Mouse (Mus musculus) embryonic facial prominence, embryonic 12.5 days (tissue): ENCODE data around the gene Top2a. TPM values are rescaled to one million over a fixed set of nuclear protein-coding genes. Genes with fewer than 3 reads are reported as not detected.

Source experiments
- ATAC-seq: fragments of 200-750 bp; cut with Nextera tagmentation; 2 replicates; pipeline ENCODE4 v1.8.0; 2017; ENCODE audit not compliant: insufficient number of reproducible peaks, insufficient read depth, low FRiP score, low TSS enrichment
- H3K27ac ChIP-seq: fragments of 300-500 bp; sonication (generic); 2 replicates; pipeline ENCODE4 v1.5.1; 2016; ENCODE audit warnings: mild to moderate bottlenecking
- H3K27me3 ChIP-seq: fragments of 300-500 bp; sonication (generic); 2 replicates; pipeline ENCODE4 v1.6.1; 2016; ENCODE audit warnings: mild to moderate bottlenecking, moderate library complexity
- H3K36me3 ChIP-seq: fragments of 300-500 bp; sonication (generic); 2 replicates; pipeline ENCODE4 v1.6.1; 2016; ENCODE audit warnings: mild to moderate bottlenecking
- H3K4me1 ChIP-seq: fragments of 300-500 bp; sonication (generic); 2 replicates; pipeline ENCODE4 v1.6.1; 2016
- H3K4me2 ChIP-seq: fragments of 300-500 bp; sonication (generic); replicated peaks from 2 replicates; pipeline ENCODE4 v1.6.1; 2016; ENCODE audit warnings: mild to moderate bottlenecking, moderate library complexity
- H3K4me3 ChIP-seq: fragments of 300-500 bp; sonication (generic); 2 replicates; pipeline ENCODE4 v1.5.1; 2016; ENCODE audit warnings: mild to moderate bottlenecking
- H3K9ac ChIP-seq: fragments of 300-500 bp; sonication (generic); 2 replicates; pipeline ENCODE4 v1.6.1; 2016; ENCODE audit warnings: mild to moderate bottlenecking, moderate library complexity
- H3K9me3 ChIP-seq: fragments of 300-500 bp; sonication (generic); 2 replicates; pipeline ENCODE4 v1.6.1; 2016; ENCODE audit warnings: mild to moderate bottlenecking, moderate library complexity
- WGBS: fragments of 180-500 bp; shearing (Covaris S2); methylation state at CpG from one replicate; pipeline ENCODE4 v1.1.7; 2016; 5-methylcytosine and 5-hydroxymethylcytosine counted together
- polyA plus RNA-seq: library from polyadenylated mRNA; unstranded; fragments of >200 nt; fragmentation: Nextera tagmentation; extraction: Ambion mirVana; gene quantifications from 2 replicates; pipeline ENCODE4 v1.2.1, GENCODE M21; 2016

Top2a gene
- polyA plus RNA-seq, result 288 and 289 TPM in 2 replicates

GRCm38 (mm10) chr11:99023500-99024467 is at the start of gene Top2a:
Top2a (minus strand) TSS chr11:99024189.
- Histone ChIP-seq H3K27me3 (no peaks in the 10 kb centered on the region), H3K27ac (peak within 1 kb of the TSS; percentile 79), H3K36me3 (peaks cover 30% of the 10 kb centered on the region), H3K4me2 (peak within 1 kb of the TSS; percentile 65), H3K9me3 (no peaks in the 10 kb centered on the region), H3K4me3 (peak within 1 kb of the TSS; percentile 81), H3K4me1 (peaks cover 14% of the 10 kb centered on the region; the same call in 1 of the 2 replicates), H3K9ac (peak within 1 kb of the TSS; percentile 86)
- ATAC-seq, result peak; percentile 77
- WGBS, result under 1% methylated on average over 54 of the region's 54 CpGs

DNA sequence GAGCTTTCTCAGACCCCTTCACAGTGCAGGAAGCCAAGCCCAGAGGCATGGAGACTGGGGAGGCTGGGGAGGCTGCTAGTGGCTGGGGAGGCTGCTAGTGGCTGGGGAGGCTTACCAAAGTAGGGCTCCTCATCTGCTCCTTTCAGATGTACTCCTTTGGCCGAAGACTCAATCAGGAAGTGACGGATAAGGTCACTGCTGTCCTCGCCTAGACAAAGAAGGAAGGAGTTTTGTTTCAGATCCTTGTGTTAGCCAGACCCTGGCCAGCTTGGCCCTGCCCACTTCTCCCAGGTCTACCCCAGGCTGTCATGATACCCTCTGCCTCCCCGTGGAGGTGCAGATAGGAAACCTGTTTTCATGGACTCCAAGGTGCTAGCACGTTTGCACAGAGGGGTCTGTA is 49.8 kb upstream of the Top2a start:
- no peak overlapping the region for H3K4me2 ChIP-seq
- H3K27ac ChIP-seq, result peak overlapping the region; percentile 94
- peaks cover 67% of the 10 kb centered on the region for H3K4me1 ChIP-seq
- H3K36me3 ChIP-seq, result no peaks in the 10 kb centered on the region
- no peak for ATAC-seq
- H3K4me3 ChIP-seq, result no peak overlapping the region
- H3K9me3 ChIP-seq, result no peaks in the 10 kb centered on the region
- no peaks in the 10 kb centered on the region for H3K27me3 ChIP-seq
- WGBS, result 52% methylated on average over 5 of the region's 5 CpGs
- no peak overlapping the region for H3K9ac ChIP-seq

DNA sequence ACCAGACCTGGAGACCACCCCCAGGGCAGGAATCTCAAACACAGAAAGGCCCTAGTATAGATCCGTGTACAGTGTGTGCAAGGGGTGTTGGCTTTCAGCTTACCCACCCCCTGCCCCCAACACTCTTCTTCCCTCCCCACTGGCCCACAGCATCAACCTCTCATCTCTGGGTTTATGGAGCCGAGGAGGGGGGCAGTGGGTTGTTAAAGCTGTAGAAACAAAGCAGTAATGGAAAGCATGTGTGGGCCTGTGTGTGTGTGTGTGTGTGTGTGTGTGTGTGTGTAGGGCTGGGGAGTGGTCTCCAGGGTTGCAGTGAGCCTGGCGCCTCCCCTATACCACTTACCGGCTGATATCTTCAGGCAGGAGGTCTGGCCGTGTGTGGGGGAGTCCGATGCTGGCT is 47.9 kb upstream of the Top2a start:
- H3K9me3 ChIP-seq, result no peaks in the 10 kb centered on the region
- peak; percentile 94 for ATAC-seq
- no peak overlapping the region for H3K9ac ChIP-seq
- H3K27me3 ChIP-seq, result no peaks in the 10 kb centered on the region
- no peaks in the 10 kb centered on the region for H3K36me3 ChIP-seq
- H3K4me2 ChIP-seq, result peak overlapping the region; percentile 18
- peak overlapping the region; percentile 94 for H3K27ac ChIP-seq
- WGBS, result 4% methylated on average over 6 of the region's 6 CpGs
- H3K4me3 ChIP-seq, result no peak overlapping the region
- peaks cover 58% of the 10 kb centered on the region for H3K4me1 ChIP-seq

DNA sequence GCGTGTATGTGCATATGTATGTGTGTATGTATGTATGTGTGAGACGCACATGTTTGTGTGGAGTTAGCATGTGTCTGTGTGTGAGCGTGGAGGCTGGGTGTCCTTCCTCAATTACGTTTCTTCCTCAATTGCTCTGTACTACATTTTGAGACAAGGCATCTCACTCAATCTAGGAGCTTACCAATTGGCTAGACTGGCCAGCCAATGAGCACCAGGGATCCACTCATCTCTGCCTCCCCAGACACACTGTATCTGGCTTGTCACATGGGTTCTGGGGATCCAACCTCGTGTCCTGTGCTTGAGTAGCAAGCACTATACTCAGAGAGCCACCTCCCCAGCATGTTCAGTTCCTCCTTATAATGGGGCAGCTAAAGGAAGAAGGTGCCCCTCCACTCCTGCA is 44.5 kb upstream of the Top2a start:
- no peak overlapping the region for H3K27ac ChIP-seq

DNA sequence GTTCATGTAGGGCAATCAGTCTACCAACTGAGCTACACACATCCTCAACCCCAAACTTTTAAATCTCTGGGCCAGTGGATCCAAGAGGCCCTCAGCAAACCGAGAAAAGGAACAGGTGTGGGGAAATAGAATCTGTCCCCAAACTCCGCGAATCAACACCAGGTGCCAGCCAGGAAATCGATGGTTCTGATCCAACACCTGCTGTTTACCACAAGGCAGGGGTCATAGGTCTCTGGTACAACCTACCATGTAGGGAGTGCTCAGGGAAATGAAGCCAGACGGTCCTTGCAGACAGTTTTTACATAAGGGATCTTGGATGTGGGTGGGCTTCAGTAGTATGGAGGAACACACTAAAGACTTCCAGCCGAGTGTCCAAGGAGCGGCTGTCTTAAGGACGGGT is 43.6 kb upstream of the Top2a start:
- Histone ChIP-seq H3K27me3 (no peaks in the 10 kb centered on the region), H3K36me3 (no peaks in the 10 kb centered on the region), H3K9ac (no peak overlapping the region), H3K4me1 (peaks cover 48% of the 10 kb centered on the region), H3K4me2 (no peak overlapping the region), H3K27ac (no peak overlapping the region), H3K4me3 (no peak overlapping the region), H3K9me3 (no peaks in the 10 kb centered on the region)
- 80% methylated on average over 8 of the region's 8 CpGs for WGBS
- no peak for ATAC-seq

More for the DNA sequence above, 44.5 kb upstream of the Top2a start:
- 84% methylated on average over 5 of the region's 5 CpGs for WGBS
- peaks cover 49% of the 10 kb centered on the region for H3K4me1 ChIP-seq
- no peak for ATAC-seq
- no peak overlapping the region for H3K4me2 ChIP-seq
- no peak overlapping the region for H3K9ac ChIP-seq
- H3K27me3 ChIP-seq, result no peaks in the 10 kb centered on the region
- H3K9me3 ChIP-seq, result no peaks in the 10 kb centered on the region
- H3K36me3 ChIP-seq, result no peaks in the 10 kb centered on the region
- H3K4me3 ChIP-seq, result no peak overlapping the region

DNA sequence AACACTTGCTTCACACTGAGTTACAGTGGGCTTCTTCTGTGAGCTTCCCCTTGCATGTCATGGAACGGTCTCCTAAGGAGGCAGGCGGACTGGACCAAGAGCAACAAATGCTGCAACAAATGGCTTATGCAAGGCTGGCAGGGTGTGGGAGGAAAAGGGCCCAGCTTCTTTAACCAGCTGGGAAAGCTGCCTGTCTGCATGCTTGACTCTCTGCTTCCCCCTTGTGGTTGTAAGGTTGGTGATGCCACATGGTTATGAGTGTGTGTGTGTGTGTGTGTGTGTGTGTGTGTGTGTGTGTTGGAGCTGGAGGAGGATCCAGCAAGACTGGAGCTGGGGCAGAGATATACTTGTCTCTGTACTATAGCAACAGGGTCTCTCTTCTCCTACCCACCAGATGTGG is 42.0 kb upstream of the Top2a start:
- Histone ChIP-seq H3K9me3 (no peaks in the 10 kb centered on the region), H3K27me3 (no peaks in the 10 kb centered on the region), H3K4me3 (no peak overlapping the region), H3K4me2 (no peak overlapping the region), H3K9ac (no peak overlapping the region), H3K27ac (peak overlapping the region; percentile 38; the same call in 1 of the 2 replicates), H3K4me1 (peaks cover 32% of the 10 kb centered on the region), H3K36me3 (no peaks in the 10 kb centered on the region)
- 11% methylated on average over 2 of the region's 2 CpGs for WGBS
- ATAC-seq, result 0 out of 2 replicates have a peak, but pooled peaks have one; percentile 2

DNA sequence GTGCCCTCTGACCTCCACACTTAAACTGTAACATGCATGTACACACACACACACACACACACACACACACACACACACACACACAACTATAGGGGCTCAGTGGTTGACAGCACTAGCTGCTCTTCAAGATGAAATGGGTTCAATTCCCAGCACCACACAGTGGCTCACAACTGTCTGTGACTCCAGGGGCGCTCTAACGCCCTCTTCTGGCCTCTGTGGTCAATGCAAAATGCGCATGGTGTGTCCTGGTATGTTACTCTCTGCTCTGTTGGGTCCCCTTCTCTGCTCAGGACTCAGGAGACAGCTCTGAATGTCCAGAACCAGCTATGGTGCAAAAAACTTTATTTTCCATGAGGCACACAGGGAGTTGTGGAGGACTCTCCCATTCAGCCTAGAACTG is 41.4 kb upstream of the Top2a start:
- Histone ChIP-seq H3K9ac (no peak overlapping the region), H3K9me3 (no peaks in the 10 kb centered on the region), H3K4me3 (no peak overlapping the region), H3K4me1 (peaks cover 32% of the 10 kb centered on the region), H3K4me2 (no peak overlapping the region), H3K27ac (peak overlapping the region; percentile 38; the same call in 1 of the 2 replicates), H3K27me3 (no peaks in the 10 kb centered on the region), H3K36me3 (no peaks in the 10 kb centered on the region)
- 72% methylated on average over 3 of the region's 3 CpGs for WGBS
- ATAC-seq, result 0 out of 2 replicates have a peak, but pooled peaks have one; percentile 1

DNA sequence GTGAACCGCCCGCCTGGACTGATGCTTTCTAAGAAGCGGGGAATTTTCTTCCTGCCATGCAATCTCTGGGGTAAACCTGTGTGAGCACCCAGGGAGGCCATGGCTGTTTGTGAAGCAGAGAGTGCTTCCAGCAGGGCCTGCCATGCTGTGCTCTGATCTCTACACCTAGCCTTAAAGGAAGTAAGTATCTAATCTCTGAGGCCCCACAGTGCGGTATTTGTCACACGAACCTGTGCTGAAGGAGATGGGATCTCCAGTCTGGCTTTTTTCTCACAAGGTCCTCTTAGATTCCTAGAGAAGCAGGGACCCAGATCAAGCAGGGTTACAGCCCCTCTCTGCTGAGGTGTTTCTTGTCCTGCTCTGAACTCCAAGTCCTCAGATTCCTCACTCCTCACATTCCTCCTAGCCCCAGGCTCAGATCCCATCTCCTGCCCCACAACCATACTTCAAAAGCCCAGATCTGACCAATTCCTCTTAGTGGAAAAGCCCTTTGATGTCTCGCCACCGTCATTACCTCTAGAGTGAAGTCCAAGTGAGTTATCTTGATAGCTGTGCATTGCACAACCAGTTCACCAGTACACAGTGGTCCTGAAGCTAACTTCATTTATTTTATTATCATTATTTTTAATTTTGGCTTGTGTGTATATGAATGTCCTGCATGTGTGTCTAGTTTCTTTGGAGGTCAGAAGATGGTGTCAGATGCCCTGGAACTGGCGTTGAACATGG is 39.6 kb upstream of the Top2a start:
- Histone ChIP-seq H3K9ac (no peak overlapping the region), H3K4me3 (no peak overlapping the region), H3K27me3 (no peaks in the 10 kb centered on the region), H3K27ac (peak overlapping the region; percentile 50; the same call in 1 of the 2 replicates), H3K4me2 (no peak overlapping the region), H3K9me3 (0 out of 2 replicates have a peak, but pooled peaks cover 6% of the 10 kb centered on the region), H3K4me1 (peaks cover 29% of the 10 kb centered on the region), H3K36me3 (no peaks in the 10 kb centered on the region)
- ATAC-seq, result no peak
- 30% methylated on average over 8 of the region's 8 CpGs for WGBS

DNA sequence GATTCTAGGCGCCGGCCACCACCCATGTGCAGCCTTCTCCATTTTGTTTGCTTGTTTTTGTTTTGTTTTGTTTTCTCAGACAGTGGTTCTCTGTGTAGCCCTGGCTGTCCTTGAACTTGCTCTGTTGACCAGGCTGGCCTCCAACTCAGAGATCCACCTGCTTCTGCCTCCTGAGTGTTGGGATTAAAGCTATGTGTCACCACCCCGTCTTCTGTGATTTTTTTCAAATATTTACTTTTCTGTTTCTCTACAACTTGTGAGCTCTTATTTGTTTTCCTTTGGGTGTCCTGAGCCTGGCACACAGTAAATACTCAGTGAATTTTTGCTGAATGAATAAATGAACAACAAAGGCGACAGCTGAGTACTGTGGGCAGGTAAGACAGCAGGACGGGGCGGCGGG is 38.7 kb upstream of the Top2a start:
- H3K27me3 ChIP-seq, result no peaks in the 10 kb centered on the region
- ATAC-seq, result no peak
- no peak overlapping the region for H3K9ac ChIP-seq
- 0 out of 2 replicates have a peak, but pooled peaks cover 6% of the 10 kb centered on the region for H3K9me3 ChIP-seq
- 81% methylated on average over 7 of the region's 7 CpGs for WGBS
- no peaks in the 10 kb centered on the region for H3K36me3 ChIP-seq
- H3K4me2 ChIP-seq, result no peak overlapping the region
- H3K4me3 ChIP-seq, result no peak overlapping the region
- no peak overlapping the region for H3K27ac ChIP-seq
- H3K4me1 ChIP-seq, result peaks cover 29% of the 10 kb centered on the region

DNA sequence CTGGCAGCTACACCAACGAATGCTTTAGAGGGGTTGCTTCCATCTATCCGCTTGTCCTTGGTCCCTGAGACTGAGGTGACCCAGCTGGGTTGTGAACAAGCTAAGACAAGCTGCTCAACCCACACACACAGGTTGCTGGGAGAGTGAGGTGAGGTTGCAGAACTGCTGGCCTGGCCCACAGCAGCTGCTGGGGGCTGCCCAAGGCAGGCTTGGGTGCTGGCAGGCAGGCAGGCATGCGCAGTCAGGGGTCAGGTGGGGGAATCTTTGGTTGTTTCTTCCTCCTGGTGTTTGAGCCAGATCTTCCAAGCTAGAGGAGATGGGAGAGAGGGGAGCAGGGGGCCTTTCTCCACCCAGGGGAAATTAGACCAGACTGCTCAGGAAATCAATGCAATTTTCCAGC is 36.4 kb upstream of the Top2a start:
- no peak for ATAC-seq
- H3K27me3 ChIP-seq, result no peaks in the 10 kb centered on the region
- H3K36me3 ChIP-seq, result no peaks in the 10 kb centered on the region
- H3K4me2 ChIP-seq, result no peak overlapping the region
- 69% methylated on average over 3 of the region's 3 CpGs for WGBS
- peak overlapping the region; percentile 50 for H3K27ac ChIP-seq
- peaks cover 34% of the 10 kb centered on the region for H3K4me1 ChIP-seq
- H3K4me3 ChIP-seq, result no peak overlapping the region
- no peak overlapping the region for H3K9ac ChIP-seq
- 0 out of 2 replicates have a peak, but pooled peaks cover 6% of the 10 kb centered on the region for H3K9me3 ChIP-seq

- Histone ChIP-seq H3K36me3 (peaks cover 23% of the 10 kb centered on the region), H3K9ac (0 out of 2 replicates have a peak overlapping the region, but pooled peaks have one; percentile 7), H3K27me3 (no peaks in the 10 kb centered on the region), H3K9me3 (0 out of 2 replicates have a peak, but pooled peaks cover 6% of the 10 kb centered on the region), H3K27ac (peak overlapping the region; percentile 83), H3K4me3 (no peak overlapping the region), H3K4me2 (0 out of 2 replicates have a peak overlapping the region, but pooled peaks have one; percentile 8), H3K4me1 (peaks cover 27% of the 10 kb centered on the region)
- WGBS, result 3% methylated on average over 8 of the region's 8 CpGs
- peak; percentile 70 for ATAC-seq
These were observed 31.8 kb upstream of the Top2a start for GRCm38 (mm10) chr11:99055571-99056452.
